Mouse (Mus musculus) T-cell, adult 66 days (primary cell): ENCODE measurements around the gene Tnfsf10. TPM values are rescaled to one million over a fixed set of nuclear protein-coding genes. Genes with fewer than 3 reads are reported as not detected.

Source experiments
- total RNA-seq, 2 experiments: library from RNA; stranded (reverse); gene quantifications; 3 replicates in 1 of 2; 4 replicates in 1 of 2; pipeline ENCODE4 v1.2.4; 2023

Tnfsf10 gene
- 10 to 100 TPM; 18.3 to 19.5 TPM for total RNA-seq

DNA sequence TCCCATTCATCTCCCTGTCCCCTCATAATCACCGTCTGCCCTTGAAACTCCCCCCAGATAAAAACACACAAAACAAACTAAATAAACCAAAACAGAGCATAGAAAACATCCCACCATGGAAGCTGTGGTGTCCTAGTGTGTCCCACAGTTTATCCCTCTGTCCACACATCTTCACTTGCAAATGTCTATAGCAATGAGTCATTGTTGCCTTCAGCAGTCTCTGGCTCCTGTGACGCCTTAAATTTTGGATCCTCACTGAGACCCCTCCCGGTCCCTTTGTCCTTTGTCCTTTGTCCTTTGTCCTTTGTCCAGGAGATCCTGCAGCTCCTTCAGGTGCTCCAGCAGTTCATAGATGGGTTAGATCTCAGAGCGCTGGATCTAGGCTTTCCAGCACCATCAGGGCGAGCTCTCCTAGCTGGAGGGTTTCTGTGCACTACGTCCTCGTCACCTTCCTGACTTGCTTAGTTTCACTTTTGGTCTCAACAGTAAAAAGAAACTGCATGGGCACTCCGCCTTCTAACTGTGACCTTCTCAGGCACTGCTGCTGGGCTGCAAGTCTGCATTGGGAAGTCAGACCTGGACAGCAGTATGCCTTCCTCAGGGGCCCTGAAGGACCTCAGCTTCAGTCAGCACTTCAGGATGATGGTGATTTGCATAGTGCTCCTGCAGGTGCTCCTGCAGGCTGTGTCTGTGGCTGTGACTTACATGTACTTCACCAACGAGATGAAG, at the start of gene Tnfsf10:
TSS of gene Tnfsf10 (plus strand) at position 470 of the 729 bp plus-strand sequence.

GRCm38 (mm10) chr3:27371276-27371621, 54.4 kb downstream of the Tnfsf10 start, which contains the start of gene Ghsr:
TSS of gene Ghsr (plus strand) at chr3:27371351.

Other genes with a start within 250 kb of the Tnfsf10 start
- gene Ect2, start 163.2 kb upstream of the Tnfsf10 start, total RNA-seq: 1 to 10 TPM; 4.4 to 5.2 TPM
- 10 to 100 TPM; 19.3 to 20.7 TPM for gene Nceh1, start 134.1 kb upstream of the Tnfsf10 start, total RNA-seq
- gene Ghsr, start 54.3 kb downstream of the Tnfsf10 start, total RNA-seq: not detected